Mouse (Mus musculus): ENCODE measurements around the gene Igfbp1. TPM values are rescaled to one million over a fixed set of nuclear protein-coding genes. Genes with fewer than 3 reads are reported as not detected.

Igfbp1 gene
- polyA plus RNA-seq, 2 experiments = 48.0 to 62.0 TPM

GRCm38 (mm10) chr11:7179276-7179675 lies 18.3 kb upstream of the Igfbp1 start:
- Histone ChIP-seq H3K27ac (no peak overlapping the region), H3K27me3 (ENCODE audit: control insufficient read depth, insufficient read depth, low read length) (no peaks in the 10 kb centered on the region), H3K9ac (replicated peaks) (no peak overlapping the region), H3K36me3 (replicated peaks; ENCODE audit: control insufficient read depth, insufficient read depth, low read depth) (no peaks in the 10 kb centered on the region), H3K4me3 (ENCODE audit: insufficient read depth in 1 of 2, low read depth in 2 of 2, low read length in 2 of 2) (no peak overlapping the region), H3K4me1 (replicated peaks; ENCODE audit: control insufficient read depth in 2 of 2, insufficient read depth in 2 of 2, low read length in 1 of 2) (no peaks in the 10 kb centered on the region), H3K4me2 (ENCODE audit: low read depth) (no peak overlapping the region), H3K9me3 (ENCODE audit: control insufficient read depth, low read length) (no peaks in the 10 kb centered on the region)
- 51% methylated on average over 2 of the region's 2 CpGs for WGBS (ENCODE audit: insufficient replicate concordance)
- TF ChIP-seq CTCF (IDR thresholded peaks at IDR 0.05; ENCODE audit: low read depth) = no peak
- TF ChIP-seq EP300 (IDR thresholded peaks at IDR 0.05; ENCODE audit: low read depth) = no peak
- DNase-seq (ENCODE audit: low read depth in 3 of 3, low spot score in 3 of 3) (no peak), ATAC-seq (ENCODE audit: insufficient read depth) (no peak)

DNA sequence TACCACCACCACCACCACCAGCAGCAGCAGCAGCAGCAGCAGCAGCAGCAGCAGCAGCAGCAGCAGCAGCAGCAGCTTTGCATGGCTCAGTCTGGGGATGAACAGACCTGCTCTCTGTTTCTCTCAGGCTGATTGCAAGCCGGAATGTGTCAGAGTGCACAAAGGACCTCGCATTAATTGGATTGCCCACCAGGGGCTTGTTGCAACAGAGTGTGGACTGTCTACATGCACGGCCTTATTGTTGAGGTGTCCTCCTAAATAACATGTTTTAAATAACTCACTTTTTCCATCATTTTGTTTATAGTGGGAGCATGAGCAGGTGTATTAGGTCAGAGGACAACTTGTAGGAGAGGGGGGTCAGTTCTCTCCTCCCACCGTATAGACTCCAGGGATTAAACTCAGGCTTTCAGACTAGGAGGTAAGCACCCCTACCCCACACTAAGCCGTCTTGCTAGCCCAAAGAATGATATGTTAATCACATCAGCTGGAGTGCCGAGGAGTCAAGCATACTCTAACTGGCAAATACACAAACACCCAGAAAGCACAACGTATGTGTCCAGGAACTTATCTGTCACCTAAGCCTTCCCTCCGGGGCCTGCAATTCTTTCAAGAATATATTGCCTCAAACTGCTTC lies 15.1 kb upstream of the Igfbp1 start:
- no peak overlapping the region for H3K27ac ChIP-seq
- no peak overlapping the region for H3K4me2 ChIP-seq (ENCODE audit: low read depth)
- DNase-seq (ENCODE audit: low read depth in 3 of 3, low spot score in 3 of 3) = no peak
- H3K9ac ChIP-seq (replicated peaks) = no peak overlapping the region
- no peaks in the 10 kb centered on the region for H3K9me3 ChIP-seq (ENCODE audit: control insufficient read depth, low read length)
- 55% methylated on average over 8 of the region's 8 CpGs for WGBS (ENCODE audit: insufficient replicate concordance)
- no peak overlapping the region for H3K4me3 ChIP-seq (ENCODE audit: insufficient read depth in 1 of 2, low read depth in 2 of 2, low read length in 2 of 2)
- H3K36me3 ChIP-seq (replicated peaks; ENCODE audit: control insufficient read depth, insufficient read depth, low read depth) = no peaks in the 10 kb centered on the region
- peaks cover 0 to 2% of the 10 kb centered on the region in 2 experiments; a peak in 2 of 4 replicates for H3K4me1 ChIP-seq (replicated peaks; ENCODE audit: control insufficient read depth in 2 of 2, insufficient read depth in 2 of 2, low read length in 1 of 2)
- ATAC-seq (ENCODE audit: insufficient read depth) = no peak
- no peak for TF ChIP-seq EP300 (IDR thresholded peaks at IDR 0.05; ENCODE audit: low read depth)
- no peak for TF ChIP-seq CTCF (IDR thresholded peaks at IDR 0.05; ENCODE audit: low read depth)
- no peaks in the 10 kb centered on the region for H3K27me3 ChIP-seq (ENCODE audit: control insufficient read depth, insufficient read depth, low read length)

GRCm38 (mm10) chr11:7184420-7184819 lies 13.2 kb upstream of the Igfbp1 start:
- Histone ChIP-seq H3K36me3 (replicated peaks; ENCODE audit: control insufficient read depth, insufficient read depth, low read depth) (no peaks in the 10 kb centered on the region), H3K27me3 (ENCODE audit: control insufficient read depth, insufficient read depth, low read length) (no peaks in the 10 kb centered on the region), H3K4me3 (ENCODE audit: insufficient read depth in 1 of 2, low read depth in 2 of 2, low read length in 2 of 2) (no peak overlapping the region), H3K9me3 (ENCODE audit: control insufficient read depth, low read length) (no peaks in the 10 kb centered on the region), H3K27ac (no peak overlapping the region), H3K9ac (replicated peaks) (no peak overlapping the region), H3K4me2 (ENCODE audit: low read depth) (no peak overlapping the region), H3K4me1 (replicated peaks; ENCODE audit: control insufficient read depth in 2 of 2, insufficient read depth in 2 of 2, low read length in 1 of 2) (peaks cover 0 to 4% of the 10 kb centered on the region in 2 experiments; a peak in 2 of 4 replicates)
- WGBS (ENCODE audit: insufficient replicate concordance) = 33% methylated on average over 1 of the region's 1 CpGs
- DNase-seq (ENCODE audit: low read depth in 3 of 3, low spot score in 3 of 3) (no peak), ATAC-seq (ENCODE audit: insufficient read depth) (no peak)
- TF ChIP-seq EP300 (IDR thresholded peaks at IDR 0.05; ENCODE audit: low read depth) = no peak
- no peak for TF ChIP-seq CTCF (IDR thresholded peaks at IDR 0.05; ENCODE audit: low read depth)

GRCm38 (mm10) chr11:7187472-7187871 lies 10.1 kb upstream of the Igfbp1 start:
- H3K4me3 ChIP-seq (ENCODE audit: insufficient read depth in 1 of 2, low read depth in 2 of 2, low read length in 2 of 2) = no peak overlapping the region
- H3K9me3 ChIP-seq (ENCODE audit: control insufficient read depth, low read length) = no peaks in the 10 kb centered on the region
- DNase-seq (ENCODE audit: low read depth in 3 of 3, low spot score in 3 of 3) (no peak), ATAC-seq (ENCODE audit: insufficient read depth) (no peak)
- no peak for TF ChIP-seq CTCF (IDR thresholded peaks at IDR 0.05; ENCODE audit: low read depth)
- no peak for TF ChIP-seq EP300 (IDR thresholded peaks at IDR 0.05; ENCODE audit: low read depth)
- no peaks in the 10 kb centered on the region for H3K27me3 ChIP-seq (ENCODE audit: control insufficient read depth, insufficient read depth, low read length)
- H3K27ac ChIP-seq = no peak overlapping the region
- no peak overlapping the region for H3K9ac ChIP-seq (replicated peaks)
- H3K36me3 ChIP-seq (replicated peaks; ENCODE audit: control insufficient read depth, insufficient read depth, low read depth) = no peaks in the 10 kb centered on the region
- H3K4me1 ChIP-seq (replicated peaks; ENCODE audit: control insufficient read depth in 2 of 2, insufficient read depth in 2 of 2, low read length in 1 of 2) = peaks cover 0 to 7% of the 10 kb centered on the region in 2 experiments; a peak in 2 of 4 replicates
- no peak overlapping the region for H3K4me2 ChIP-seq (ENCODE audit: low read depth)
- 41% methylated on average over 8 of the region's 8 CpGs for WGBS (ENCODE audit: insufficient replicate concordance)

- no peaks in the 10 kb centered on the region for H3K36me3 ChIP-seq (replicated peaks; ENCODE audit: control insufficient read depth, insufficient read depth, low read depth)
- DNase-seq (ENCODE audit: low read depth in 3 of 3, low spot score in 3 of 3) (no peak), ATAC-seq (ENCODE audit: insufficient read depth) (no peak)
- 73% methylated on average over 12 of the region's 13 CpGs for WGBS (ENCODE audit: insufficient replicate concordance)
- no peak for TF ChIP-seq CTCF (IDR thresholded peaks at IDR 0.05; ENCODE audit: low read depth)
- no peak for TF ChIP-seq EP300 (IDR thresholded peaks at IDR 0.05; ENCODE audit: low read depth)
- no peak within 1 kb of the TSS for H3K9ac ChIP-seq (replicated peaks)
- H3K4me3 ChIP-seq (ENCODE audit: insufficient read depth in 1 of 2, low read depth in 2 of 2, low read length in 2 of 2) = no peak within 1 kb of the TSS
- H3K27ac ChIP-seq = no peak within 1 kb of the TSS
- peaks cover 0 to 7% of the 10 kb centered on the region in 2 experiments; a peak in 2 of 4 replicates for H3K4me1 ChIP-seq (replicated peaks; ENCODE audit: control insufficient read depth in 2 of 2, insufficient read depth in 2 of 2, low read length in 1 of 2)
- H3K27me3 ChIP-seq (ENCODE audit: control insufficient read depth, insufficient read depth, low read length) = no peaks in the 10 kb centered on the region
- no peak within 1 kb of the TSS for H3K4me2 ChIP-seq (ENCODE audit: low read depth)
- H3K9me3 ChIP-seq (ENCODE audit: control insufficient read depth, low read length) = no peaks in the 10 kb centered on the region
Measured at GRCm38 (mm10) chr11:7188469-7188868, 9.1 kb upstream of the Igfbp1 start, which contains the start of gene Gm11985. TSS of gene Gm11985 (minus strand) at chr11:7188569.

Data from liver, embryonic 14.5 days (tissue).